Mouse (Mus musculus): Measurements from ENCODE around the gene Defb19.

DNA sequence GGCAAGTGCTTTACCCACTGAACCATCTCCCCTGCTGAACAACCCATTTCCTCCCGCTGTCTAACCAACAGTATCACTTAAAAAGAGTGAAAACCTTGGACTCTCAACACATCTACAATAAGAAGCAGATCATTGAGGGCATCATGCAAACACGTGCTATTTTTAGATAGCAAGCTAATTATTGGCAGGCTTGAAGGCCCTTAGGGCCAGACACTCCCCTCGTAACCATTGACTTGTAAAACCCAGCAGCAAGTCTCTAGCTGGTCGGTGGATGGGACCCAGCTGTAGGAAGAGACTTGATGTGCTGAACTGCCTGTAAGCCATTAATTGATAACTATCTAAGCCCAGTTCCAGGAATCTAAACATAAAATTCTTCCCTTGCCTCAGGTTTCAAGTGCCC lies 36.6 kb downstream of the Defb19 start:
- TF ChIP-seq CTCF (IDR thresholded peaks at IDR 0.05; ENCODE audit: low read depth) (no peak), EP300 (optimal IDR thresholded peaks at IDR 0.05) (no peak)

Data from stomach, postnatal 0 days (tissue).